Comparison of ENCODE assay signal across 25 mouse cellular contexts in the genomic region with DNA sequence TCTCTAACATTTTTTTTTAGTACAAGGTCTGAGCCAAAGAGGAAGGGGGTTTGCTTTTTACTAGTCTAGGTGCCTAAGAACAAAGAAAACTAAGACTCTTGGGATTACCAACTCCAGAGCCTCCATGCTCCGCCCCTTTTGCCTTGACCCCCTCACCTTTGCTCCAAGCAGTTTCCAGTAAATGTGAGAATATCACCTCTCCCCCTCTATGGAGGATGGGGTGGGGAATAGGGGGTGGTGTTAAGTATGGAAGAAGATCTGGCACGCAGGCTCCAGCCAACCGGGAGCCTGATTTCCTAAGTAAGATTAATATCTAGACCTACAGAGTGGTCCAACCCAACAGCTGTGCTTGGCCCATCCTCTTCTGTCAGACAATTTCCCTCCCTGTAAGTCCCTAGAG. TPM values are rescaled to one million over a fixed set of nuclear protein-coding genes. Genes with fewer than 3 reads are reported as not detected.
A peak's percentile ranks its signal among the peaks of the same experiment; 100 is the strongest.
DNase-seq lines count a peak whose midpoint lies in the region; ATAC-seq and TF ChIP-seq lines count a peak whose summit lies in the region.
"Had no signal": no experiment of that assay in that cellular context is flagged by ENCODE, and none has a peak within 500 bp of the region (broad histone marks: within the 10 kb centered on the region; RNA-seq: fewer than 3 reads in every experiment).

No protein-coding gene starts in this region.

- no peak overlapping the region for H3K4me3 ChIP-seq in gastrocnemius, adult 2 months
- no peak overlapping the region for H3K4me3 ChIP-seq in intestine, embryonic 14.5 days (ENCODE audit: low read depth, low read length)
- no peak overlapping the region for H3K4me3 ChIP-seq in intestine, postnatal 0 days (ENCODE audit: low read depth, low read length)
- H3K4me3 ChIP-seq in E14TG2a.4 (replicated peaks; ENCODE audit: low read length), result 0 out of 2 replicates have a peak overlapping the region, but pooled peaks have one; percentile 29
- H3K4me3 ChIP-seq in MEL (ENCODE audit: control insufficient read depth in 1 of 2, insufficient read depth in 1 of 2, low read depth in 2 of 2, low read length in 2 of 2), result no peak overlapping the region
- H3K4me3 ChIP-seq: embryonic facial prominence, embryonic 12.5 days; forebrain, embryonic 15.5 days; heart, embryonic 10.5 days; hindbrain, embryonic 15.5 days had no signal

- no peaks in the 10 kb centered on the region for H3K4me1 ChIP-seq in intestine, embryonic 14.5 days (replicated peaks; ENCODE audit: control insufficient read depth, insufficient read depth, low read length)
- H3K4me1 ChIP-seq in intestine, postnatal 0 days (replicated peaks; ENCODE audit: control insufficient read depth, insufficient read depth, low read length), result no peaks in the 10 kb centered on the region
- H3K4me1 ChIP-seq in E14TG2a.4 (replicated peaks; ENCODE audit: low read depth, low read length) (peaks cover 66% of the 10 kb centered on the region), MEL (ENCODE audit: control insufficient read depth in 1 of 2, insufficient read depth in 2 of 2, low read length in 2 of 2) (no peaks in the 10 kb centered on the region)
- H3K4me1 ChIP-seq: embryonic facial prominence, embryonic 12.5 days had no signal

- no peak for DNase-seq in gastrocnemius, adult 2 months
- no peak for DNase-seq in gastrocnemius, postnatal 10 days
- no peak for DNase-seq in intestine, embryonic 14.5 days (ENCODE audit: low spot score)
- DNase-seq in MEL (ENCODE audit: low read depth, low spot score), result no peak
- no peak for DNase-seq in embryo, embryonic 9.5 days (ENCODE audit: extremely low spot score)
- no peak for DNase-seq in lung, adult 18-20 months
- DNase-seq: adrenal gland, postnatal 10 days; B cell, adult 2 months; cerebellum, adult 11 months; cerebellum, adult 8-10 months; cerebellum, postnatal 14 days; embryo, embryonic 11 days; gastrocnemius, postnatal 14 days; heart, postnatal 14 days; kidney, adult 11 months had no signal

- no peaks in the 10 kb centered on the region for H3K27me3 ChIP-seq in intestine, embryonic 14.5 days (replicated peaks; ENCODE audit: control insufficient read depth, insufficient read depth, low read length)
- H3K27me3 ChIP-seq in intestine, postnatal 0 days (replicated peaks; ENCODE audit: control insufficient read depth, insufficient read depth, low read length), result no peaks in the 10 kb centered on the region
- H3K27me3 ChIP-seq in E14TG2a.4 (ENCODE audit: insufficient read depth, low read length), result peaks cover 3% of the 10 kb centered on the region; the same call in 1 of the 2 replicates
- H3K27me3 ChIP-seq in MEL (ENCODE audit: control insufficient read depth in 1 of 2, insufficient read depth in 2 of 2, low read length in 2 of 2), result no peaks in the 10 kb centered on the region
- H3K27me3 ChIP-seq: embryonic facial prominence, embryonic 12.5 days; forebrain, embryonic 15.5 days; hindbrain, embryonic 15.5 days had no signal

- ATAC-seq in intestine, embryonic 14.5 days (replicated peaks; ENCODE audit: low FRiP score, low TSS enrichment, low read depth), result 0 out of 2 replicates have a peak, but pooled peaks have one; percentile 26
- no peak for ATAC-seq in intestine, postnatal 0 days
- ATAC-seq: CD4-positive, CD25-positive, alpha-beta regulatory T cell, adult 4 months; forebrain, embryonic 15.5 days had no signal

- no peak for TF ChIP-seq EP300 in MEL (IDR thresholded peaks at IDR 0.05; ENCODE audit: low read depth in 1 of 2, low read length in 2 of 2)

- intact Hi-C loops in gastrocnemius, adult 2 months (cut with DNase I), result no loop called here

- peaks cover 24% of the 10 kb centered on the region for H3K36me3 ChIP-seq in intestine, embryonic 14.5 days (ENCODE audit: control insufficient read depth, insufficient read depth, low read length)
- peaks cover 16% of the 10 kb centered on the region; the same call in 1 of the 2 replicates for H3K36me3 ChIP-seq in intestine, postnatal 0 days (ENCODE audit: control insufficient read depth, insufficient read depth)
- H3K36me3 ChIP-seq in E14TG2a.4 (ENCODE audit: insufficient read depth, low read length) (peaks cover 37% of the 10 kb centered on the region), MEL (ENCODE audit: control insufficient read depth in 1 of 2, insufficient read depth in 2 of 2, low read length in 2 of 2) (no peaks in the 10 kb centered on the region)
- H3K36me3 ChIP-seq: forebrain, embryonic 15.5 days had no signal

- 48% methylated on average over 3 of the region's 3 CpGs for WGBS in intestine, embryonic 14.5 days
- WGBS in intestine, postnatal 0 days, result 62% methylated on average over 3 of the region's 3 CpGs

- no peak for TF ChIP-seq CTCF in gastrocnemius, adult 2 months (IDR thresholded peaks at IDR 0.05)
- TF ChIP-seq CTCF in intestine, postnatal 0 days (IDR thresholded peaks at IDR 0.05; ENCODE audit: low read depth), result no peak
- TF ChIP-seq CTCF in E14TG2a.4 (conservative IDR thresholded peaks at IDR 0.05; ENCODE audit: low read length) (no peak), MEL (IDR thresholded peaks at IDR 0.05 in 2 of 3, conservative IDR thresholded peaks at IDR 0.05 in 1 of 3; ENCODE audit: control insufficient read depth in 1 of 3, insufficient read depth in 1 of 3, low read depth in 2 of 3, low read length in 3 of 3, poor library complexity in 1 of 3, severe bottlenecking in 1 of 3) (no peak)

- no peak overlapping the region for H3K4me2 ChIP-seq in intestine, embryonic 14.5 days (ENCODE audit: low read length)
- no peak overlapping the region for H3K4me2 ChIP-seq in intestine, postnatal 0 days (replicated peaks; ENCODE audit: low read depth)
- H3K4me2 ChIP-seq: embryonic facial prominence, embryonic 12.5 days; forebrain, embryonic 15.5 days; hindbrain, embryonic 15.5 days had no signal

- peak overlapping the region; percentile 63 for H3K27ac ChIP-seq in gastrocnemius, adult 2 months
- no peak overlapping the region for H3K27ac ChIP-seq in intestine, embryonic 14.5 days (ENCODE audit: low read depth)
- H3K27ac ChIP-seq in intestine, postnatal 0 days (ENCODE audit: low read depth, low read length), result no peak overlapping the region
- no peak overlapping the region for H3K27ac ChIP-seq in MEL (ENCODE audit: control insufficient read depth, low read depth, low read length)
- H3K27ac ChIP-seq: embryonic facial prominence, embryonic 12.5 days; forebrain, embryonic 15.5 days; heart, embryonic 10.5 days; hindbrain, embryonic 15.5 days had no signal

- no peak overlapping the region for H3K9ac ChIP-seq in intestine, embryonic 14.5 days (ENCODE audit: low read length)
- no peak overlapping the region for H3K9ac ChIP-seq in intestine, postnatal 0 days (ENCODE audit: low read depth, low read length)
- no peak overlapping the region for H3K9ac ChIP-seq in MEL (ENCODE audit: control insufficient read depth, low read depth, low read length, poor library complexity, severe bottlenecking)
- H3K9ac ChIP-seq: embryonic facial prominence, embryonic 12.5 days; forebrain, embryonic 15.5 days; hindbrain, embryonic 15.5 days had no signal

- H3K9me3 ChIP-seq in intestine, embryonic 14.5 days (ENCODE audit: control insufficient read depth, low read length), result no peaks in the 10 kb centered on the region
- no peaks in the 10 kb centered on the region for H3K9me3 ChIP-seq in intestine, postnatal 0 days (ENCODE audit: control insufficient read depth)
- 0 out of 2 replicates have a peak, but pooled peaks cover 4% of the 10 kb centered on the region for H3K9me3 ChIP-seq in E14TG2a.4 (ENCODE audit: low read length)
- no peaks in the 10 kb centered on the region for H3K9me3 ChIP-seq in MEL (replicated peaks; ENCODE audit: insufficient read depth, low read length)
- H3K9me3 ChIP-seq: embryonic facial prominence, embryonic 12.5 days; forebrain, embryonic 15.5 days; G1E; heart, embryonic 10.5 days; hindbrain, embryonic 15.5 days had no signal

- no peak for TF ChIP-seq RAD21 in MEL (IDR thresholded peaks at IDR 0.05; ENCODE audit: low read depth, low read length)

- TF ChIP-seq POLR2A in MEL (IDR thresholded peaks at IDR 0.05; ENCODE audit: control insufficient read depth in 1 of 2, insufficient read depth in 1 of 2, low read depth in 1 of 2, low read length in 2 of 2, poor library complexity in 1 of 2), result no peak

- H3K79me2 ChIP-seq in MEL (ENCODE audit: control insufficient read depth, insufficient read depth, low read length, poor library complexity), result no peaks in the 10 kb centered on the region

RNA-seq across cellular contexts. Expression of gene Unc119b, which starts 6.0 kb away (rescaled TPM):
- 10 to 100 TPM; 11.8 to 15.7 TPM for total RNA-seq in gastrocnemius, adult 2 months (2021)
- 10 to 100 TPM; 13.4 to 18.5 TPM for total RNA-seq in gastrocnemius, postnatal 10 days (2021)
- 30.6 and 31.0 TPM in 2 replicates for polyA plus RNA-seq in intestine, embryonic 14.5 days (2014; fragmentation: Nextera tagmentation; extraction: Ambion mirVana)
- 10.1 and 12.2 TPM in 2 replicates for polyA plus RNA-seq in intestine, postnatal 0 days (2015; fragmentation: Nextera tagmentation; extraction: Ambion mirVana)
- 15.8 and 18.6 TPM in 2 replicates for total RNA-seq in MEL (2012; rRNA removed)
- 10 to 100 TPM in 1 of 2 experiments, not detected in 1; 25.7 TPM for polyA plus RNA-seq in MEL (2012; ENCODE audit: insufficient read depth in 1 of 2, insufficient read length in 2 of 2, low read depth in 1 of 2, low replicate concordance in 2 of 2, missing spikeins in 1 of 2)

RNA-seq across cellular contexts. Expression of gene Mlec, which starts 17.3 kb away (rescaled TPM):
- total RNA-seq in gastrocnemius, adult 2 months (2021), result 100 to 1,000 TPM; 138 to 200 TPM
- total RNA-seq in gastrocnemius, postnatal 10 days (2021), result 100 to 1,000 TPM; 231 to 235 TPM
- 70.5 and 71.6 TPM in 2 replicates for polyA plus RNA-seq in intestine, embryonic 14.5 days (2014; fragmentation: Nextera tagmentation; extraction: Ambion mirVana)
- polyA plus RNA-seq in intestine, postnatal 0 days (2015; fragmentation: Nextera tagmentation; extraction: Ambion mirVana), result 56.7 and 59.7 TPM in 2 replicates
- 146 and 167 TPM in 2 replicates for total RNA-seq in MEL (2012; rRNA removed)
- 100 to 1,000 TPM in 1 of 2 experiments, not detected in 1; 156 TPM for polyA plus RNA-seq in MEL (2012; ENCODE audit: insufficient read depth in 1 of 2, insufficient read length in 2 of 2, low read depth in 1 of 2, low replicate concordance in 2 of 2, missing spikeins in 1 of 2)

RNA-seq across cellular contexts. Expression of gene Acads, which starts 21.6 kb away (rescaled TPM):
- total RNA-seq in gastrocnemius, adult 2 months (2021), result 10 to 100 TPM; 49.9 to 81.7 TPM
- total RNA-seq in gastrocnemius, postnatal 10 days (2021), result 10 to 100 TPM; 53.8 to 67.7 TPM
- polyA plus RNA-seq in intestine, embryonic 14.5 days (2014; fragmentation: Nextera tagmentation; extraction: Ambion mirVana), result 53.3 and 57.3 TPM in 2 replicates
- 100 and 113 TPM in 2 replicates for polyA plus RNA-seq in intestine, postnatal 0 days (2015; fragmentation: Nextera tagmentation; extraction: Ambion mirVana)
- total RNA-seq in MEL (2012; rRNA removed), result 31.9 and 35.0 TPM in 2 replicates
- 10 to 100 TPM in 1 of 2 experiments, not detected in 1; 56.5 TPM for polyA plus RNA-seq in MEL (2012; ENCODE audit: insufficient read depth in 1 of 2, insufficient read length in 2 of 2, low read depth in 1 of 2, low replicate concordance in 2 of 2, missing spikeins in 1 of 2)

RNA-seq across cellular contexts. Expression of gene Gm10401, which starts 42.6 kb away (rescaled TPM):
- not detected for total RNA-seq in gastrocnemius, adult 2 months (2021)
- total RNA-seq in gastrocnemius, postnatal 10 days (2021), result not detected
- polyA plus RNA-seq in intestine, embryonic 14.5 days (2014; fragmentation: Nextera tagmentation; extraction: Ambion mirVana), result 42.4 and 46.5 TPM in 2 replicates
- 13.8 and 17.0 TPM in 2 replicates for polyA plus RNA-seq in intestine, postnatal 0 days (2015; fragmentation: Nextera tagmentation; extraction: Ambion mirVana)
- total RNA-seq in MEL (2012; rRNA removed), result 3.5 and 4.6 TPM in 2 replicates
- polyA plus RNA-seq in MEL (2012; ENCODE audit: insufficient read depth in 1 of 2, insufficient read length in 2 of 2, low read depth in 1 of 2, low replicate concordance in 2 of 2, missing spikeins in 1 of 2), result under 1 TPM in 1 of 2 experiments, not detected in 1; 0.56 TPM
- total RNA-seq: adrenal gland, postnatal 10 days; gastrocnemius, postnatal 14 days; heart, postnatal 14 days had no signal
- polyA plus RNA-seq: brain, embryonic 14.5 days; G1E had no signal

RNA-seq across cellular contexts. Expression of gene Cabp1, which starts 53.5 kb away (rescaled TPM):
- total RNA-seq in gastrocnemius, adult 2 months (2021), result 1 to 10 TPM in 1 of 2 experiments, under 1 TPM in 1; 0.79 to 1.5 TPM
- 1 to 10 TPM; 2.1 to 4.5 TPM for total RNA-seq in gastrocnemius, postnatal 10 days (2021)
- 1.2 and 1.3 TPM in 2 replicates for polyA plus RNA-seq in intestine, embryonic 14.5 days (2014; fragmentation: Nextera tagmentation; extraction: Ambion mirVana)
- polyA plus RNA-seq in intestine, postnatal 0 days (2015; fragmentation: Nextera tagmentation; extraction: Ambion mirVana), result 0.57 and 0.90 TPM in 2 replicates
- total RNA-seq in MEL (2012; rRNA removed), result 0.35 and 0.52 TPM in 2 replicates
- polyA plus RNA-seq in MEL (2012; ENCODE audit: insufficient read depth in 1 of 2, insufficient read length in 2 of 2, low read depth in 1 of 2, low replicate concordance in 2 of 2, missing spikeins in 1 of 2), result 1 to 10 TPM in 1 of 2 experiments, not detected in 1; 1.7 TPM
- total RNA-seq: common myeloid progenitor, adult 5-6 weeks had no signal
- polyA plus RNA-seq: CD4-positive, CD25-positive, alpha-beta regulatory T cell, adult 4 months; G1E had no signal
